Mouse (Mus musculus): ENCODE measurements at regions not wholly inside any gene's neighbourhood (a gene's known extent, or its start where the extent isn't known, plus 50 kb on each side); places are given as distances from the start of the nearest gene placed in this dataset.

DNA sequence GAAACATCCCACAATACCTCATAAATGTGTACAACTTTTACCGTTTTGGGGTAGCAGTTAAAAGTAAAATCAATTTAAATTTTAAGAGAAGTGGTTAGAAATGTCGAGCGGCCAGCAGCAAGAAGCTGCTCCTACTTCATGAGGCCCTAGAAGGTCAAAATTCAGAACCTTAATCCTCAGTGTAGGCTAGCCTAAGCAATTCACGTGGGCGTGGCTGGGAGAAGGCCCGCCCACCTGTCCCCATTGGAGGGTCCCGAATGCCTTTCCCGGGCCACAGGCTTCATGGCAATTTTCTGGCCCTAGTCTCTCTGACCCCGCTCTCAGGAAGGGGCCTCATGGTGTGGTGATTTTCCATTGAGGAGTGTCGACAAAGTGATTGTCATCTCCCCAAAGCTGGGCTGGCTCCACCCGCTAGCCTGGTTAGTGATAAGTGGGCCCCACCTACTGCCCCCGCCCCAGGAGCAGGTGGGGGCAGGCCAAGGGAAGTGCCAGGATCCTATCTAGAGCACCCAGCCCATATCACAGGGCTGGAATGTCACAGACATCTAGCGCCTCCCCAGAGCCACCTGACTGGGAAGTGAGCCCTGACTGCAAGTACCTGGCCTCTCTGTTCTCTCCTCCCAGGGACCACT lies 93.3 kb downstream of the Cyp26b1 start:
- no peaks in the 10 kb centered on the region for H3K9me3 ChIP-seq (replicated peaks; ENCODE audit: insufficient read depth, low read length)
- H3K27me3 ChIP-seq (ENCODE audit: control insufficient read depth in 1 of 2, insufficient read depth in 2 of 2, low read length in 2 of 2) = no peaks in the 10 kb centered on the region
- no peaks in the 10 kb centered on the region for H3K79me2 ChIP-seq (ENCODE audit: control insufficient read depth, insufficient read depth, low read length, poor library complexity)
- no peak overlapping the region for H3K9ac ChIP-seq (ENCODE audit: control insufficient read depth, low read depth, low read length, poor library complexity, severe bottlenecking)
- H3K4me1 ChIP-seq (ENCODE audit: control insufficient read depth in 1 of 2, insufficient read depth in 2 of 2, low read length in 2 of 2) = peaks cover 7 to 22% of the 10 kb centered on the region in 2 experiments
- peaks cover 0 to 6% of the 10 kb centered on the region in 2 experiments; a peak in 1 of 4 replicates for H3K36me3 ChIP-seq (ENCODE audit: control insufficient read depth in 1 of 2, insufficient read depth in 2 of 2, low read length in 2 of 2)
- H3K4me3 ChIP-seq (ENCODE audit: control insufficient read depth in 1 of 2, insufficient read depth in 1 of 2, low read depth in 2 of 2, low read length in 2 of 2) = peak overlapping the region; percentile 8 to 39; a peak in 2 of 4 replicates
- peak; percentile 63 for TF ChIP-seq TCF12 (IDR thresholded peaks at IDR 0.05; ENCODE audit: low read depth, low read length)
- TF ChIP-seq GATA1 (IDR thresholded peaks at IDR 0.05; ENCODE audit: low read depth, low read length) = peak; percentile 8; the same call in 1 of the 2 replicates
- peak in 1 of 2 experiments; percentile 57; a peak in 1 of 4 replicates for TF ChIP-seq EP300 (IDR thresholded peaks at IDR 0.05; ENCODE audit: low read depth in 1 of 2, low read length in 2 of 2)
- no peak for TF ChIP-seq MXI1 (IDR thresholded peaks at IDR 0.05; ENCODE audit: low read depth, low read length)
- TF ChIP-seq MAZ (IDR thresholded peaks at IDR 0.05; ENCODE audit: low read depth, low read length) = peak; percentile 82
- DNase-seq (ENCODE audit: low read depth, low spot score) = peak; percentile 55
- H3K27ac ChIP-seq (ENCODE audit: control insufficient read depth, low read depth, low read length) = no peak overlapping the region

DNA sequence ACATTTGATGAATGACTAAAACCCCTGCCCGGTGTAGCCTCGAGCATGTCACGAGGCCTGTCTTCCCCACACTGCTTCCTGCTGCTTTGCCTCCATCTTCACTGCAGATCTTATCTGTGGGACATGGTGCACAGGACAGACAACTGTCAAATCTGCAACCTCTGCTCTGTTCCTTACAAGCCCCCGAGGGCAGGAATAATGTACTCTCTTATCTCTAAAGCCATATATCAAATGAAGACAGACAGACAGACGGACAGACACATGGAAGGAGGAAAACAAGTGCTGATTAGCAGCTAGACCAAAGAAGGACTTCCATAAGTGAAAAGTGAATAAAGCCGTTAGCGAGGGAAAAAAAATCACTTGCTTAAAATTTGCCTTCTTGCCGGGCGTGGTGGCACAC lies 95.6 kb downstream of the Cyp26b1 start:
- Histone ChIP-seq H3K9ac (ENCODE audit: control insufficient read depth, low read depth, low read length, poor library complexity, severe bottlenecking) (no peak overlapping the region), H3K27me3 (ENCODE audit: control insufficient read depth in 1 of 2, insufficient read depth in 2 of 2, low read length in 2 of 2) (no peaks in the 10 kb centered on the region), H3K4me1 (ENCODE audit: control insufficient read depth in 1 of 2, insufficient read depth in 2 of 2, low read length in 2 of 2) (peaks cover 19 to 35% of the 10 kb centered on the region in 2 experiments), H3K4me3 (ENCODE audit: control insufficient read depth in 1 of 2, insufficient read depth in 1 of 2, low read depth in 2 of 2, low read length in 2 of 2) (no peak overlapping the region), H3K9me3 (replicated peaks; ENCODE audit: insufficient read depth, low read length) (no peaks in the 10 kb centered on the region), H3K27ac (ENCODE audit: control insufficient read depth, low read depth, low read length) (no peak overlapping the region), H3K79me2 (ENCODE audit: control insufficient read depth, insufficient read depth, low read length, poor library complexity) (no peaks in the 10 kb centered on the region), H3K36me3 (ENCODE audit: control insufficient read depth in 1 of 2, insufficient read depth in 2 of 2, low read length in 2 of 2) (peaks cover 0 to 11% of the 10 kb centered on the region in 2 experiments; a peak in 2 of 4 replicates)
- peak; percentile 34 for DNase-seq (ENCODE audit: low read depth, low spot score)
- no peak for TF ChIP-seq POLR2AphosphoS2 (IDR thresholded peaks at IDR 0.05; ENCODE audit: low read length)
- no peak for TF ChIP-seq MYB (IDR thresholded peaks at IDR 0.05; ENCODE audit: low read depth, low read length)
- TF ChIP-seq MAFK (IDR thresholded peaks at IDR 0.05; ENCODE audit: borderline replicate concordance, low read depth, low read length) = no peak
- TF ChIP-seq NELFE (IDR thresholded peaks at IDR 0.05; ENCODE audit: low read depth, low read length) = no peak
- no peak for TF ChIP-seq ZMIZ1 (IDR thresholded peaks at IDR 0.05; ENCODE audit: low read depth, low read length)
- TF ChIP-seq SIN3A (IDR thresholded peaks at IDR 0.05; ENCODE audit: low read length) = no peak
- TF ChIP-seq ZC3H11A (IDR thresholded peaks at IDR 0.05; ENCODE audit: low read depth, low read length) = no peak
- no peak for TF ChIP-seq HCFC1 (IDR thresholded peaks at IDR 0.05; ENCODE audit: low read depth, low read length)
- no peak for TF ChIP-seq RAD21 (IDR thresholded peaks at IDR 0.05; ENCODE audit: low read depth, low read length)
- no peak for TF ChIP-seq GABPA (IDR thresholded peaks at IDR 0.05; ENCODE audit: low read depth, low read length)
- no peak for TF ChIP-seq ETS1 (IDR thresholded peaks at IDR 0.05; ENCODE audit: low read depth, low read length)
- no peak for TF ChIP-seq ZKSCAN1 (IDR thresholded peaks at IDR 0.05; ENCODE audit: low read depth, low read length)
- no peak for TF ChIP-seq ELF1 (IDR thresholded peaks at IDR 0.05; ENCODE audit: low read depth, low read length)
- no peak for TF ChIP-seq TBP (IDR thresholded peaks at IDR 0.05; ENCODE audit: low read depth, low read length)
- TF ChIP-seq MAX (IDR thresholded peaks at IDR 0.05; ENCODE audit: low read length) = peak; percentile 79
- TF ChIP-seq E2F4 (IDR thresholded peaks at IDR 0.05; ENCODE audit: borderline replicate concordance, low read depth, low read length) = no peak
- TF ChIP-seq KAT2A (conservative IDR thresholded peaks at IDR 0.05; ENCODE audit: low read depth, low read length) = no peak
- TF ChIP-seq GATA1 (IDR thresholded peaks at IDR 0.05; ENCODE audit: low read depth, low read length) = peak; percentile 64
- no peak for TF ChIP-seq CTCF (IDR thresholded peaks at IDR 0.05 in 2 of 3, conservative IDR thresholded peaks at IDR 0.05 in 1 of 3; ENCODE audit: control insufficient read depth in 1 of 3, insufficient read depth in 1 of 3, low read depth in 2 of 3, low read length in 3 of 3, poor library complexity in 1 of 3, severe bottlenecking in 1 of 3)
- no peak for TF ChIP-seq SMC3 (IDR thresholded peaks at IDR 0.05; ENCODE audit: low read depth, low read length)
- TF ChIP-seq USF2 (IDR thresholded peaks at IDR 0.05; ENCODE audit: borderline replicate concordance in 1 of 2, insufficient read depth in 1 of 2, low read depth in 1 of 2, low read length in 2 of 2) = no peak
- TF ChIP-seq UBTF (IDR thresholded peaks at IDR 0.05; ENCODE audit: borderline replicate concordance, insufficient read depth, low read depth, low read length) = no peak
- TF ChIP-seq JUND (IDR thresholded peaks at IDR 0.05; ENCODE audit: low read depth, low read length) = no peak
- no peak for TF ChIP-seq MXI1 (IDR thresholded peaks at IDR 0.05; ENCODE audit: low read depth, low read length)
- TF ChIP-seq EP300 (IDR thresholded peaks at IDR 0.05; ENCODE audit: low read depth in 1 of 2, low read length in 2 of 2) = peak; percentile 16 to 60; a peak in 2 of 4 replicates
- no peak for TF ChIP-seq POLR2A (IDR thresholded peaks at IDR 0.05; ENCODE audit: control insufficient read depth in 1 of 2, insufficient read depth in 1 of 2, low read depth in 1 of 2, low read length in 2 of 2, poor library complexity in 1 of 2)
- TF ChIP-seq MYC (IDR thresholded peaks at IDR 0.05; ENCODE audit: low read depth, low read length) = 0 out of 2 replicates have a peak, but pooled peaks have one; percentile 23
- peak; percentile 45; the same call in 1 of the 2 replicates for TF ChIP-seq TCF12 (IDR thresholded peaks at IDR 0.05; ENCODE audit: low read depth, low read length)
- no peak for TF ChIP-seq MAZ (IDR thresholded peaks at IDR 0.05; ENCODE audit: low read depth, low read length)
- TF ChIP-seq ZNF384 (IDR thresholded peaks at IDR 0.05; ENCODE audit: low read depth, low read length) = no peak
